Mouse (Mus musculus) layer of hippocampus, postnatal 25 days (tissue): ENCODE results near the gene Fezf2. TPM values are rescaled to one million over a fixed set of nuclear protein-coding genes. Genes with fewer than 3 reads are reported as not detected.

Source experiments
- DNase-seq, 2 experiments: peaks; one replicate each; pipeline ENCODE4 v3.0.0; 2022; ENCODE audit warnings: mixed read lengths in 2 of 2, low spot score in 1 of 2; ENCODE audit errors: extremely low spot score in 1 of 2
- total RNA-seq, 2 experiments: library from RNA; stranded (reverse); gene quantifications; 2 replicates each; pipeline ENCODE4 v1.2.3; 2021

The Fezf2 gene
- total RNA-seq, 2 experiments from 2014 or later = 41.7 to 42.4 TPM

DNA sequence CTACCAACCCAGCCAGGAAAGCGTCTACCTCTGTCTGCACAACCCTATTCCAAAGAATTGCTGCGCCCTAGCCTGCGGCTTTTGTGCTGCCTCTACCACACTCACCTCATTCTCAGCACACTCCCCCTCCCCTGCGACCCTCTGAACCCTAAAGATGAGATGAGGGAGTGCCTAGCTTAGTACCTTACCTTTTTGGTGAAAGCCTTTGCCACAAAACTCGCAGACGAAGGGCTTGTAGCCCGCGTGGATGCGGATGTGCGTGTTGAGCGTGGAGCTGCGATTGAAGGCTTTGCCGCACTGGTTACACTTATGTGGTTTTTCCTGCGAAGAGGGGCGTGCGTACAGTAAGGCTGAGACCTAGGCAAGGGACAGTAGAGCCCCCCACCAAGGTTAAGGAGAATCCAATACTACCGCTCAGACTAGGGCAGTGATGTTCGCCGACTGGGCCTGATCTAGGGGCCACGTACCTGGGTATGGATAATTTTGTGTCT, 4.5 kb downstream of the Fezf2 start:
- peak in 1 of 2 experiments; percentile 46 for DNase-seq

DNA sequence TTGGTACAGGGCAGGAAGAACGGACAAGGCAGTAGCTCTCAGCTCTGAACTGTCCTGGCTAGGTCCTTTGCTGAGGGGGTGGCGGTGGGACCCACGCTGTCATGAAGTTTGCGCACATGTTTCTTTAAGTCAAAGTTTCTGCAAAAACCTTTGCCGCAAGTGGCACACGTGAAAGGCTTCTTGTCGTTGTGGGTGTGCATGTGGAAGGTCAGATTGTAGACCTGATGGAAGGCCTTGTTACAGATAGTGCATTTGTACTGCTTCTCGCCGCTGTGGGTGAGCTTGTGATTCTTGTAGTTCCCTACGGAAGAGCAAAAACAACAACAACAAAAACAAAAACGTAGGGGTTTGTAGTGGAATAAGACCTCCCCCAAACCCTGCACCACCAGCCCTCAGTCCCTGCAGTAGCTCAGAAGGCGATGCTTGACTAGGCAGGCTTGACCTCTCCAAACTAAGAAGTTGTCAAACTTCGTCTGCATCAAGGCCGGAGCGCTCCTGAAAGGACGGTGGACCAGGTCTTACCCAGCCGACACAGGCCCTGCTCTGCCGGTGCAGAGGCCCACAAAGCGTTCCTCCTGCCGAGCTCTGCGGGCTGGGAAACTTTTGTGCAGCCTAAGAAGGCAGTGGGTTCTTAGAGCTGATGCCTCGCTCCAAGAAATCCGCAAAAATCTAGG, 5.4 kb downstream of the Fezf2 start:
- peak in 1 of 2 experiments; percentile 40 for DNase-seq

DNA sequence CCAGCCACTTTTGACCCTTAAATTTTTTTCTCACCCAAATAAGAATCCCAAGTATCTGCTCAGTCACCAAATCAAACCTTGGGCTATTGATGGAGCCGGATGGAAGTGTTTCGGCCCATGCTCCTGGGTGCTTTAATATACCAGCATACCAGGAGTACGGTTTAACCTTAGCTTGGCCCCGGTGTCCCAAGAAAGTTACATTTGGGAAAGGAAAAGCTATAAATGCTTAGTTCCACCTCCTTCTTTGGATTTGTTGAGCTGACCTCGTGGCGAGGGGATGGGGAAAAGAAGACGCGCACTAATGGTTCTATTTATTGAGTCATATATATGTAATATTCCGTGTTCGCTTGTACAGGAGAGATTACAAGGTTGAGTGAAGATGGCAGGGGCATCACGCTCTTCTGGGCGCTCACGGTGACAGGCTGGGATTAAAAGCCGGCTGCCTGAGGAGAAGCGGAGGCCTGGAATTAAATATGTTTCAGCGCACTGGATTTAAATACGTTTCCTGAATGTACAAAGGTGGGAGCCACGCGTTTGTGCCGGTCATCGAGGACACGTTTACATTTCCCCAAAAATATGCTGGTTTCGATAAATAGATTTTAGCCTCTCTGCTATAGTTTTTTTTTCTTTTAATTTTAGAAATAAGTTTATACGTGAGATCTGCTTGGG, 6.1 kb downstream of the Fezf2 start:
- no peak for DNase-seq

DNA sequence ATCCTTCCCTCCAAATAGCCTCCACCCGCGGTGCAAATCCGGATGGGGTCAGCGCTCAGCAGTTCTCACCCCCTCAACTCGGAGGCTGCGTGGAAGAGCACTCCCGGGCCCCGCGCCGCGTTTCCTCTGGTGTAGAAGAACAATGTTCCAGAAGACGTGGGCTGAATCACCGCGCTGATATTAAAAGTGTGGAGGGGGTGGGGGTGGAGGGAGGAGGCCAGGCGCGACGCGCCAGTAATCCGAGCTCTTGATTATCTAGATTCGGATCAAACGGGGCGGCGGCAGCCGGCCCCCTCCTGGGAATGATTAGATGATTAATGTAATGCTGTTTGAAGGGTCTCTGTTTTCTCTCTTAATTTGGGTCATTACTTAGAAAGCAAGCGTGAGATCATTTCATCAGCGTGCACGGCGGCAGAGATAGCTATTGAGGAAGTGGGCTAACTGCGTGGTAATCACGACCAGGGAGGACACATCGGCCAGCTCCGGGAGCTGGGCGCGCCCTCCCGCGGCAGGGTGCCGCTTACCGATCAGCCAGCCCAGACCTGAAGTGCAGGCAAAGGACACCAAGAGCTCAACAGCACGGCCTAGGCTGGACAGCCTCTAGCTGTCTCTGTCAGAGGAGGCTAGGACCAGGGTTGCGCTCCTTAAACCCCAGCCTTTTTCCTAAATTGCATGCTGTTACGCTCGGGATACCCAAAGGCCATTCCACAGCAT, 6.8 kb downstream of the Fezf2 start:
- DNase-seq = peak; percentile 35 to 47

DNA sequence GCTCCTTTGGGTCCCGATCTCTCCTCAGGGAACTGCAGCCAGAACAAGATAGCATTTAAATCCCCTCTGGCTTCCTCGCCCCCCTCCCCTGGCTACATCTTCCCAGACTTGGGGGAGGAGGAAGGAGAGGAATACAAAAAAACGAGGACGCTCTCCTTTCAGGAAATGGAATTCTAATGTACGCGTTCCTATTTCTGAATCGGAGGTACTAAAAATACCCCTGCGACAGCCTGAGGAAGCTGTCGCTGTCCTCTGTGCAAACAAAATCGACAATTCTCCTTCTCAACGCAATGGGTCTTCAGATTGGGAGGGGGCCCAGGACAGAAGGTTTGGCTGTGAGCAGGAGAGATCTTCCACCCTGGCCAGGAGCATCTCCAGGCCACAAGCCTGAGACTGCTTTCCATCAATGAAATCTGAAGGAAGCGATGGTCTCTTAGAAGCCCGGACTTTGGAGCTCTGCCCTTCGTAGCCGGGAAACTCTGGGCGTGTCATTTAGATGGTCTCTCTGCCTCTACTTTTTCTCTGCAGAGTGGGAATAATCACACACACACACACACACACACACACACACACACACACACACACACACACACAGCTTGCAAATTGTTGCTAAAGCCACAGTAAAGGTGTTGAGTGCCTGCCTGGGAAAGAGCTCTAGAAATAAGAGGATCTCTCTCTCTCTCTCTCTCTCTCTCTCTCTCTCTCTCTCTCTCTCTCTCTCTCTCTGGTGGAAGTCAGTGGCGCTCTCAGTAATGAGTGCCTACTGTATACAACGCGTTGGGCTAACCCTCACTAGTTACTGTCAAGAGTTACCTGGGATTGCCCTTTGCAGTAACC, 7.5 kb downstream of the Fezf2 start:
- DNase-seq = peak in 1 of 2 experiments; percentile 21

DNA sequence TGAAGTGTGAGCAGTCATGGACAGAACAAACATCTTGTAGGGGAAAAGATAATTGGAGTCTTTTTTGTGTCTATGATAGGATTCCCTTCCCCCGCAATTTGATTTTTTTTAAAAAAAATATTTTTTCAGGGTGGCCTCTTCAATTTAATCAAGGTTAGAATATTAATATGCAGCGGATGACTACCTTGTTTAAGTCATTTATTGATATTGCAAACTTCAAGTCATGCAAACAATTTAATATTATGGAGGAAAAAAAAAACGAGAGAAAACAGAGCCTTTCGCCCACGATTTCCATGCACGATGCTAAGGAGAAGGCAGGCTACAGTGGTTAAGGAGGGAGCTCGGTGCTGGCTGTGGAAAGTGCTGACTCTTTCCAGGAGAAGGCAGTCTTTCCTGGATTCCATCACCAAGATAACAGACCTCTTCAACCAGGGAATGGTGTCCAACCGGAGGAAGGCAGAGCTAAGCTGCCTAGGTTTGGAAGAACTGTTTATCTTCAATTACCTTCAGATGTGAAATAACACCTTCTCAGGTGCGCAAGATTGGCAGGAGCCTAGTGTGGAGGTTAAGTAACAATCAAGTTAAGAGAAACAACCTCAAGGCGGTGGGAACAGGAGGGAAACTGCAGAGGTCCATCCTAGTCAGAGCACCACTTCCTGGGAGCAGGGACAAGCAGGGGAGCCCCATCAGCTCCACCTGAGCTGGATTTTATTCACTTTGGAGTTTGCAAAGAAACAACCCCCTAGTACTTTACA, 9.0 kb downstream of the Fezf2 start:
- DNase-seq = no peak

DNA sequence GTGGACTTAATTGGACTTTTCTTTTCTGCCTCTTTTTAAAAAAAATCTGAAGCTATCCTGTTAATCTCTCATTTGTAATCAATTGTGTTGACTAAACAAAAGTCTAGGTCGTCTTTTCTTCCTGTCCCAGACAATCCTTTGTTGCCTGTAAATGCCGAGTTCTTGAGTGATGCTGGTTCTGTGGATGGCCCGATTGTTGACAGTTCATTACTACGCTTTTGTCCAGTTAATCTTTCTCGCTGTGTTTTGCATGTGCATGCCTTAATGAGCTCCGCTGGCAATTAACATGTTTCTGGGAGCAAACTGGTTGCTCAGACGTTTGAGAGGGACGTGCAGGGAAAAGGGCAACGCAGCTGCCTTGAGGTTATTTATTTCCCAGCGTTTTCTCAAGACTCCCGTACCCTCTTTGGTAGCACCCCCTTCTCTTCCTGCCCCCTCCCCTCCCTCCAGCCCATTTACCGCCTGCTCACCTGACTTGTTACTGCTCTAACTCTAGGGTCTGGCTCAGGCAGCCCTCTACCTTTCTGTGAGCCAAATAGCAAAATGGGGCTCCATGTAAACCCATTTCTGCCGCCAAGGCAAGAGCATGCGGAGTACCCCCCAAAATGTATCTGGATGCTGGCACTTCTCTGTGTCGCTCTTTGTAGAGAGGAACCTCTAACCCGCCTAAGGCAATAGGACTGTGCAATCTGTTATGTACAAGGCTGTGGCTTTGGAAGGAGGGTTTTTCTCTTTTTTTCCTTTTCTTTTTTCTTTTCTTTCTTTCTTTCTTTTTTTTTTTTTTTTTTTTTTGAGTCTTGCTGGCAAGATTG, 9.8 kb downstream of the Fezf2 start:
- no peak for DNase-seq

DNA sequence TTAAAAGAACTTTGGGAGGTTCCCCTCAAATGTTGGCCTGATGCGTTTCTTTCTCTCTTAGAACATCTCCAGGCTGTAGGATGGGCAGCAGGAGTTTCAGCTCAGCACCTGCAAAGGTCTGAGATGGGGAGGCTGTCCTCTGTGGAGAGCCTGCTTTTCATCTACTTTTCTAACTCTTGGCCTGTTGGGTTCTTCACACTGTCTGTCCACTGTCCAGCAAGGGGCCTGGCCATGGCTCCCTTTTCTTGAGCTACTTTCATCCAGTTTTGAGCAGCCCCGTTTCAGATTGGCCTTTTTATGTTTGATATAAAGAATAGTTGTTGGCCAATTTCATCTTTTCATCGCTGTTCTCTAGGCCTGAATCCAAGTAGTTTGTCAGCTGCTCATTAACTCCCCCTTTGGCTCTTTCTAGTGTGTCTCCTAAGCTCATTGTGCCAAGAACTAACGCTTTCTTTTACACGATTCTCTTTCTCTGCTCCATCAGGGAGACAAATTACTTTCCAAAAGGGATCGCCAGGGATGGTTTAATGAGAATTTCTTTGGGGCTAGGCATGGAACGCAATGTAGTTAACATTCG, 10.5 kb downstream of the Fezf2 start:
- DNase-seq = no peak

DNA sequence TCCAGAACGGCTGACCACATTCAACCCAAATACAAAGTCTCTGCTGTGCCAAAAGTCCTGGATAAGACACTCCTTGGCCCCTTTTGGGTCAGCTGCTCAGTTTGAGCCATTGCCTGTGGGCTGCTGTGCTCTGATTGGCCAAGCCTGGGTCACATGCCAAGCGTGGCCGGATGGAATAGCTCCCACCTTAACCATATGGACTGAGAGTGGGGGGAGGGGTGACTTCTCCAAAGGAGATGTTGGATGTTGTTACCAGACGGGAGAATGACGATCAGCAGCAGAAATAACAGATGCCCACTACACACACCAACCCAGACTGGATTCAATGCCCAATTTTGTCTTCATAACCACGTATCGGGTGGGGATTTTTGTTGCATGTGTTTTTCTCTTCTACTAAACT, 13.1 kb downstream of the Fezf2 start:
- no peak for DNase-seq

DNA sequence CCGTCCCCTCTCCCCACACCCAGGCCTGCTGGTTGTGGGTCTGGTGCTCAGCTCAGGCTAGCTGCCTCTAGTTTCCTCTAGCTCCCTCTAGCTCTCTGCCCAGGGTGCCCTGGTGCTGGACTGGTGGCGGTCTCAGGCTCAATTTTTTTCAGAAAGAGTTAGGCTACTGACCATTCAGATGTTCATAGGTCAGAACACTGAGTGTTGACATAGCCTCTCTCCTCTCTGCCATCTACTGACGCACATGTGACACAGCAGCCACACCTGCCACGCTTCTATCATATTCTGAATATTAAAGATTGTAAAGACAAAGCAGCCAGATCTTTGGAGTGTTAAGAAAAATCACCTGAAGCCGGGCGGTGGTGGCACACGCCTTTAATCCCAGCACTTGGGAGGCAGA, 14.4 kb downstream of the Fezf2 start:
- no peak for DNase-seq

DNA sequence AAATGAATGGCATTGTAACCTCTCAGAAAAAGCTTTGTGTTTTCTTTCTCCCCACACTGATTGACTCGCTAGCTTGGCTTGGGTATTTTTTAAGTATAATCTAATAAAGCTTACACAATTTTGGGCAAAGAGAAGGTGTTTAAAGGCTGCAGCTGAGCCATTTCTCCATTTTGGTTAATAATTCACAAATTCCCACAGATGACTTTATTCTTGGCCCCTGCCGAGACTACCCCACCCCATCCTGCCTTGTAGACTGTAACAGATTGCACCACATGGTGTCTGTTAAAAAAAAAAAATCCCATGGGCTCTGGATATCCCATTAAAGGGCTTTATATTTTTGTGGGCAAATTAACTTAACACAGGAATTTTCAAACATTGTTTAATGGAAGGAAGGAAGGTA, 44.9 kb downstream of the Fezf2 start:
- no peak for DNase-seq

DNA sequence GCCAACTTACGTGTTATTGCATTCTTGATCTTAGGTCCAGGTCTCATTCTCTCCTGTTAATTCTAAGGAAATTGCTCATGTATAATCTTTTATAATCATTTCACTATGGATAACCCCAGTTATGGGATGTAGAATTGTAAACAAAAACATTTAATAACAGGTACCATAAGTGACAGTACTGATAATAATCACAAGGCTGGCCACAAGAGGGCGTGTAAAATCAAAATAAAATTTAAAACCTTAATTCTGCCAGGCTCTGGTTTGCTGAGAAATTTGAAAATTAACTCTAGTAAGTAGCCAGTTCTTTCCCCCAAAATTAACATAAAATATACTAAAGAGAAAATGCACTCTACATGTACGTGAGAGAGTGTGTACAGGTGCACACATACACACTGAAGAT, 47.3 kb downstream of the Fezf2 start:
- peak in 1 of 2 experiments; percentile 69 for DNase-seq

DNA sequence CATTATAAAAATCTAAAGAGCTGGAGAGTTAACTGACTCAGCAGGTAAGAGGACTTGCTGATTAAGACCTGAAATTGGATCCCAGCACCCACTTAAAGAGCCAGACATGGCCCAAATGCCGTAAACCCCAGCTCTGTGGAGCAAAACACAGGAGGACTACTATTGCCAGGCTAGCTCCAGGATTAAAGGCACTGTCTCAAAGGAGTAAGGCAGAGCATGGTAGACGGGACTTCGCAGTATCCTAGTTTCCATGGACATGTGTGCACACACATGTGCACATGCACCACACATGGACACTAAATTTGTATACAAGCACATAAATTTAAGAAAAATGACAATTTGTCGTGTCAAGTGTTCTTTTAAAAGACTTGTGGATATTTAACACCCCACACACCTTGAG, 47.7 kb downstream of the Fezf2 start:
- no peak for DNase-seq

DNA sequence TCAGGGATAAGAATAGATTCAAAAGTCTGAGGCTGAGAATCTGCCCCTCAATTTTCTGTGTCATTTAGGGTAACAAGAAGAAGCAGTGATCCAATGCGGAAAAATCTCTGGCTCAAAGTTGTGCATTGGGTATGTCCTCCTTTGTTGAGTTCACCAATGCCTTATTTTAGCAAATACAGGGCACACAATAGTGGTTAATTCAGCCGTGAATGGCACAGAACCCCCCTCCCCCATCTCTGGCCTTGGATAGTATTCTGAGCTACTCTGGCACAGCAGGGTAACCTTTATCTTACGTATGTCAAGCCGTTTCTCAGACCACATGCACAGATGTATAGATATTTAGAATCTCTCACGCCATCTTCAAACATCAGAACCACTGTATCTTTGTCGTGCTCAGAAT, 48.3 kb downstream of the Fezf2 start:
- no peak for DNase-seq

DNA sequence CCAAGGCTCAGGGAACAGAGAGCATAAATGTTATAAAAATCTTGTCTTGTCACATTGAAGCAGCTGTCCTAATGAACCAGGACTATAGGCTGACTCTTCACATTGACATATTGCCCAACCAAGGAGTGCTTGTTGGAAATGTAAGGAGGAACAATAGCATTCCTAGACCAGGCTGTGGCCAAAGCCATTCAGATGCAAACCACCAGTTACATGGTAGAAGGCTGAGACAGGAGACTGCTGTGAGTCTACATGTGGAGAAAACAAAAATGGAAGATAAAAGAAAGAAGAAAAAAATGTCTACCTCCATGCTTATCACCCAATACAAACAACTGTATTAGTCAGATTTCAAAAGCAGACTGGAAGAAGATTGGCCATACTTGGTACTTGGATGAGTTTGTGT, 48.8 kb downstream of the Fezf2 start:
- no peak for DNase-seq

DNA sequence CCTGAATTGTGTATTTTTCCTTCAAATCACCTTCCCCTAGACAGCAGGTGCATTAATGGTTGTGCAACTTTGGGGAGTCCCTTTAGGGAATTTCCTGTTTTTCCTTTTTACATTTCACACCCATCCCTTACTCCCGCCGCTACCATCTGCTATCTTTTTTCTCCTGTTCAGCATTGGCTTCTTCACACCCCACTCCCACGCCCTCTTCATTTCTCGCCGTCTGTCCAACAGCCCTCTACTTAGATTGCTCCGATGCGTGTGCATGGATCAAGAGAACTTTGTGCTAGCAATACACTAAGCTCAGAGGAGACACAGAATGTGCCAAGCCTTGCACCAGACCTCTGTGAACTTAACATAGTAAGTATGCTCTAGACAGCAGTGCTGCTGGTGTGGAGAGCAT, 51.6 kb downstream of the Fezf2 start:
- DNase-seq = peak; percentile 20 to 39
